Mouse (Mus musculus) forebrain, embryonic 13.5 days (tissue): ENCODE results near the gene Rps10. TPM values are rescaled to one million over a fixed set of nuclear protein-coding genes. Genes with fewer than 3 reads are reported as not detected.

Experiments
- ATAC-seq: fragments of 200-750 bp; cut with Nextera tagmentation; 2 replicates; pipeline ENCODE4 v1.8.0; 2017
- H3K27ac ChIP-seq: fragments of 300-500 bp; sonication (generic); 2 replicates; pipeline ENCODE4 v1.5.1; 2015; ENCODE audit warnings: inconsistent platforms, mild to moderate bottlenecking, moderate library complexity
- H3K27me3 ChIP-seq: fragments of 300-500 bp; sonication (generic); 2 replicates; pipeline ENCODE4 v1.6.1; 2015; ENCODE audit warnings: mild to moderate bottlenecking, inconsistent platforms
- H3K36me3 ChIP-seq: fragments of 300-500 bp; sonication (generic); 2 replicates; pipeline ENCODE4 v1.6.1; 2015; ENCODE audit warnings: mild to moderate bottlenecking, inconsistent platforms; ENCODE audit not compliant: poor library complexity, severe bottlenecking
- H3K4me1 ChIP-seq: fragments of 300-500 bp; sonication (generic); 2 replicates; pipeline ENCODE4 v1.6.1; 2015; ENCODE audit warnings: inconsistent platforms
- H3K4me2 ChIP-seq: fragments of 300-500 bp; sonication (generic); 2 replicates; pipeline ENCODE4 v1.6.1; 2015; ENCODE audit warnings: inconsistent platforms, mild to moderate bottlenecking, moderate library complexity
- H3K4me3 ChIP-seq: fragments of 300-500 bp; sonication (generic); 2 replicates; pipeline ENCODE4 v1.5.1; 2015; ENCODE audit warnings: mild to moderate bottlenecking, inconsistent platforms
- H3K9ac ChIP-seq: fragments of 300-500 bp; sonication (generic); 2 replicates; pipeline ENCODE4 v1.6.1; 2015; ENCODE audit warnings: mild to moderate bottlenecking, inconsistent platforms
- H3K9me3 ChIP-seq: fragments of 300-500 bp; sonication (generic); replicated peaks from 2 replicates; pipeline ENCODE4 v1.6.1; 2016; ENCODE audit warnings: inconsistent platforms
- WGBS: fragments of 180-500 bp; shearing (Covaris S2); methylation state at CpG from one replicate; pipeline ENCODE4 v1.1.7; 2015; 5-methylcytosine and 5-hydroxymethylcytosine counted together
- polyA plus RNA-seq: library from polyadenylated mRNA; unstranded; fragments of >200 nt; fragmentation: Nextera tagmentation; extraction: Ambion mirVana; gene quantifications from 2 replicates; pipeline ENCODE4 v1.2.1, GENCODE M21; 2015

The Rps10 gene
- polyA plus RNA-seq, 1 experiment from 2014 or later: 777 TPM

DNA sequence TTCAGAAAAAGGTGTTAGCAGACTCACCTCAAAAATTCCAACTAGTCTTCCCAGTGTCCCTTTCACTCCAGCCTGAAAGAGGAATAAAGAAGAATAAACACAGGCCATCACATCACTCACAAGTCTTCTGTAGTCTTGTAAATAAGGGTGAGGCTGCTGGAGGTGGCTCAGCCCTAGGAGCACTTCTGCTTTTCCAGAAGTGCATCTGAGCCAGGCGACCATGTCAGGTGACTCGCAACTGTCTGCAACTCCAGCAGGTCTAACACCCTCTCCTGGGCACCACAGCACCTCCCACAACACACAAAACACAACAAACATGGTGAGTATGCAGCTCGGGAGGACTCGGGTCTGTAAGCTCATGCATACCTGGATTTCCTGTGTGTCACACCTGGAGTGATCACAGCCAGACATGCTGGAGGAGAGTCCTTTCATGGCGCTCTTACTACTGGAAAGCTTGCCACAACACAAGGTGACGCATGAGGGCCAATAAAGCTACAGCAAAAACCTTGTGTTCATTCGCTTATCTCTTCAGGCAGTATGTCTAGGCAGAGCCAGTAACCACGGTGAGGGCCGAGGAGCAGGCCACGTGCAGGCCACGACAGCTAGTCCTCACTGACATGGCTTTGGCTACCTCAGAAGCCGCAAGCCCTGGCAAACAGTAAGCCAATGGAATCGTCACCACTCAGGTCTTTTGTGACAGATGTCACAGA is 53.1 kb downstream of the Rps10 start:
- Histone ChIP-seq H3K36me3 (peaks cover 97% of the 10 kb centered on the region), H3K4me1 (no peaks in the 10 kb centered on the region; the same call in 1 of the 2 replicates), H3K4me3 (no peak overlapping the region), H3K9me3 (no peaks in the 10 kb centered on the region), H3K4me2 (no peak overlapping the region), H3K27ac (no peak overlapping the region), H3K27me3 (no peaks in the 10 kb centered on the region), H3K9ac (no peak overlapping the region)
- no peak for ATAC-seq
- 91% methylated on average over 13 of the region's 13 CpGs for WGBS

Other genes with a start within 250 kb of the Rps10 start
- 2.2 and 2.4 TPM in 2 replicates for gene Grm4, start 115.3 kb downstream of the Rps10 start, polyA plus RNA-seq
- 147 and 165 TPM in 2 replicates for gene Hmga1, start 80.2 kb downstream of the Rps10 start, polyA plus RNA-seq
- gene AI413582, start 70.9 kb downstream of the Rps10 start, polyA plus RNA-seq: 22.2 and 25.2 TPM in 2 replicates
- gene Nudt3, start 13.2 kb downstream of the Rps10 start, polyA plus RNA-seq: 191 and 196 TPM in 2 replicates
- not detected in 2 replicates for gene RPS10-NUDT3, start 1.4 kb downstream of the Rps10 start, polyA plus RNA-seq
- 14.8 and 18.2 TPM in 2 replicates for gene Pacsin1, start 18.8 kb upstream of the Rps10 start, polyA plus RNA-seq
- gene Spdef, start 92.3 kb upstream of the Rps10 start, polyA plus RNA-seq: 0.38 and 0.75 TPM in 2 replicates
- 9.1 and 11.3 TPM in 2 replicates for gene D17Wsu92e, start 184.0 kb upstream of the Rps10 start, polyA plus RNA-seq
- gene Snrpc, start 201.5 kb upstream of the Rps10 start, polyA plus RNA-seq: 381 and 396 TPM in 2 replicates
- gene Uhrf1bp1, start 219.8 kb upstream of the Rps10 start, polyA plus RNA-seq: 4.7 and 5.5 TPM in 2 replicates